Mouse (Mus musculus): ENCODE results near the gene Nbl1. TPM values are rescaled to one million over a fixed set of nuclear protein-coding genes. Genes with fewer than 3 reads are reported as not detected.

The Nbl1 gene
- polyA plus RNA-seq, 1 experiment from 2014 or later, result 80.8 TPM

DNA sequence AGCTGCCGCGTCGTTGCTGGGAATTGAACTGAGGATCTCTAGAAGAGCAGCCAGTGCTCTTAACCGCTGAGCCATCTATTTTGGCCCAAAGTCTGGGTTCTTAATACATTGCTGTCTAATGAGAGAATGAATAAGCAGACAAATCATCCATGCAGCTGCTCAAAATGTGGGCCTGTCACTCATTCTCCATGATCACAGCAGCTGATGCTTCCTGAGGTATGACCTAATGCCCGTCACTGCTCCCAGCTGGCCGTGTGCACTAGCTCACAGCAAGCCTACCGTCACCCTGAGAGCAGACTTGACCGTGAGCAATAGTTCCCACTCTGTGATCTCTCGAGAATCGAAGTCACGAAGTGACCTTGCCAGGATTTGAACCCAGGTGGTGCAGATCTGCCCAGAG lies 13.4 kb downstream of the Nbl1 start:
- Histone ChIP-seq H3K36me3 (replicated peaks) (peaks cover 22% of the 10 kb centered on the region), H3K4me3 (no peak overlapping the region), H3K27ac (replicated peaks) (no peak overlapping the region), H3K27me3 (replicated peaks; ENCODE audit: low read depth, poor library complexity, severe bottlenecking) (peaks cover 48% of the 10 kb centered on the region), H3K4me1 (peaks cover 36% of the 10 kb centered on the region), H3K9me3 (no peaks in the 10 kb centered on the region)
- 82% methylated on average over 11 of the region's 11 CpGs for WGBS
- no peak for DNase-seq (ENCODE audit: low spot score)

DNA sequence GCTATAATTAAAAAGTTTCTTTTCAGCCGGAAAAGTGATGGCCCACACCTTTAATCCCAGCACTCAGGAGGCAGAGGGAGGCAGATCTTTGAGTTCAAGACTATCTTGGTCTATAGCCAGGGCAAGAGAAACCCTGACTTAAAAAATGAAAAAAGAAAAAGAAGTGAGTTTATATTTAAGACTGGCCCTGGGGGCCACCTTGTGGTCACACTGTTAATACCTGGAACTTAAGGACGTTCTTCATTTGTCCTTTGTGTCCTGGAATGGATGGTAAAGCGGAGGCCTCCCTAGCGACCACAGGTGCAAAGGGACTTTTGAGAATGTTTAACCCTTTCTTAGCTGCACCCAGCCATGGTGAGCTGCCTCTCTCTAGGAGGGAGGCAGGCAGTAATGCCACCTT lies 14.1 kb downstream of the Nbl1 start:
- peak; percentile 34 for DNase-seq (ENCODE audit: low spot score)
- H3K4me1 ChIP-seq, result peaks cover 37% of the 10 kb centered on the region
- peaks cover 51% of the 10 kb centered on the region for H3K27me3 ChIP-seq (replicated peaks; ENCODE audit: low read depth, poor library complexity, severe bottlenecking)
- no peak overlapping the region for H3K4me3 ChIP-seq
- 17% methylated on average over 4 of the region's 4 CpGs for WGBS
- no peak overlapping the region for H3K27ac ChIP-seq (replicated peaks)
- H3K9me3 ChIP-seq, result no peaks in the 10 kb centered on the region
- H3K36me3 ChIP-seq (replicated peaks), result peaks cover 18% of the 10 kb centered on the region

DNA sequence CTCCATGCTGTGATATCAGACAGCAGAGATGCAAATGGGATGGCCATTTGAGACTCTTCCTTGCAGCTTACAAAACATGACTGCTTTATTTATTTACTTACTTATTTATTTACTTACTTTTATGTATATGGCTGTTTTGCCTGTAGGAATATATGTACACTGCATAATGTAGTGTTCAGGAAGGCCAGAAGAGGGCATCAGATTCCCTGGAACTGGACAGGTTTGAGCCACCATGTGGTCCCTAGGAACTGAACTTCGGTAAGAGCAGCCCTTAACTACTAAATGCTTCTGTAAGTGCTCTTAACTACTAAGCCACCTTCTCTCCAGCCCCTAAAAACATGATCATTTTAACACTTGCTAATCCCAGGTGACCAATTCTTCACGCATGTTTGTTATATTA lies 14.5 kb downstream of the Nbl1 start:
- Histone ChIP-seq H3K36me3 (replicated peaks) (peaks cover 14% of the 10 kb centered on the region), H3K9me3 (no peaks in the 10 kb centered on the region), H3K27me3 (replicated peaks; ENCODE audit: low read depth, poor library complexity, severe bottlenecking) (peaks cover 55% of the 10 kb centered on the region), H3K4me1 (peaks cover 33% of the 10 kb centered on the region), H3K27ac (replicated peaks) (no peak overlapping the region), H3K4me3 (no peak overlapping the region)
- DNase-seq (ENCODE audit: low spot score), result peak; percentile 40
- whole genome bisulfite sequencing, result 37% methylated on average over 2 of the region's 2 CpGs

DNA sequence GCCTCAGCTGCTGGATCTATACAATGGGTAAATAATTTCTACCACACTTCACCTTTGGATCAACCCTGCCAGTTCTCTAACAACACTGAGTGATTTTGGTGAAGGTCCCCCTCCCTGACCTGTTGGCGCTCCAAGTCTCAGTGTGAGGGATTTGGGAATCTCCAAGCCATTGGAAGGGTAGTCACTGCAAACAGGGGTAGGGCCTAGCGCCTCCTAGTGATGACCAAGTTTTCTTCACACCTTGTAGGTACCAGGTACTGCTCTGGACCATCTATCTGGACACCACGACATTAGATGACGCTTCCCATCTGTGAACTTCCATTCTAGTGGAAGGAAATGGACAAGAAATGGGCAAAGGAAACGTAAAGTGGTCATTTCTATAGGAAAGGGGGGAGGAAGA lies 16.9 kb downstream of the Nbl1 start:
- Histone ChIP-seq H3K4me3 (peak overlapping the region; percentile 71), H3K27ac (replicated peaks) (no peak overlapping the region), H3K27me3 (replicated peaks; ENCODE audit: low read depth, poor library complexity, severe bottlenecking) (peaks cover 73% of the 10 kb centered on the region), H3K4me1 (peaks cover 21% of the 10 kb centered on the region), H3K36me3 (replicated peaks) (no peaks in the 10 kb centered on the region), H3K9me3 (no peaks in the 10 kb centered on the region)
- WGBS, result 16% methylated on average over 5 of the region's 5 CpGs
- no peak for DNase-seq (ENCODE audit: low spot score)

DNA sequence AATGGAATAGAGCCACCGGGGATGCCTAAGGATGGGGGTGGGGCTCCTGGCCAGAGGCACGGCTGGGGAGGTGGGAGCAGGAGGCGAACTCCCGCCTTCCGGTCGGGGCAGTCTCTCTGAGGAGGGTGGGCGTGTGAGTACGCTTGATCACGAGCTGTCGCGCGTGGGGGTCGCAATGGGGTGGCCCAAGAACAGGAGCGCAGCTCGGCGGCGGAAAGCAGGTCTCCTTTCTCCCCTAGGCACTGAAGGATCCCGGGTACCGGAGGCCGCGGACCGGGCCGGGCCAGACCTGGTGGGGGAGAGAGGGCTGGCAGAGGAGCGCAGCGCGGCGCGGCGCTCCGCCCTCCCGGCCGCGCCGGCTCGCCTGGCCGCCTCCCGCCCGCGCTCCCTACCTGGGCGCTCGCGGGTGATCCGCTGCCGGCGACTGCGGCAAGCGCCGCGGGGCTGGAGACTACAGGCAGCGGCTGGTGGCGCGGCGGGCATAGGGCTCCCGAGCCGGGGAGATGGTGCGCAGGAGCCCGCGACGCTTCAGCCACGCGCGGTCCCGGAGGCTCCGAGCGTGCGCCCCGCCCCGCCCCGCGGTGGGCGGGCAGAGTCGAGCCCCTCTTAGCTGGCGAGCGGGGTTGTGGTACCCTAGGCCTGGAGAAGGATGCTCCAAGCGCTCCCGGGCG lies 17.6 kb downstream of the Nbl1 start, which contains the start of gene Htr6:
Htr6 (minus strand) TSS at position 530 of the 671 bp plus-strand sequence.
- H3K4me3 ChIP-seq, result peak within 1 kb of the TSS; percentile 71
- WGBS, result under 1% methylated on average over 77 of the region's 77 CpGs
- peak; percentile 52 for DNase-seq (ENCODE audit: low spot score)
- no peaks in the 10 kb centered on the region for H3K9me3 ChIP-seq
- peaks cover 21% of the 10 kb centered on the region for H3K4me1 ChIP-seq
- H3K27me3 ChIP-seq (replicated peaks; ENCODE audit: low read depth, poor library complexity, severe bottlenecking), result peaks cover 78% of the 10 kb centered on the region
- H3K27ac ChIP-seq (replicated peaks), result peak within 1 kb of the TSS; percentile 65
- H3K36me3 ChIP-seq (replicated peaks), result no peaks in the 10 kb centered on the region

DNA sequence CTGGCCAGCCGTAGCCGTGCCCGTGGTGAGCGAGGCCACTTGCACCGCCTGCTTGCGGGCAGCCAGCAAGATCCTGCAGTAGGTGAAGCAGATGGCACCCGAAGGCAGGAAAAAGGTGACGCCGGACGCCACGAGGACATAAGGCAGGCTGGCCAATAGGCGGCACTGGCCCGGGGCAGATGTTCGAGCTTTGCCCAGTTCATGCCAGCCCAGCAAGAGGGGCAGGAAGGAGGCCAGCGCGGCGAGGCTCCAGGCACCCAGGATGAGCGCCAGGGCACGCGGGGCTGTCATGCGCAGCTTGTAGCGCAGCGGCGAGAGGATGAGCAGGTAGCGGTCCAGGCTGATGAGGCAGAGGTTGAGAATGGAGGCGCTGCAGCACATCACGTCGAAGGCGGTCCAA lies 18.7 kb downstream of the Nbl1 start:
- H3K36me3 ChIP-seq (replicated peaks), result no peaks in the 10 kb centered on the region
- H3K27ac ChIP-seq (replicated peaks), result no peak overlapping the region
- H3K27me3 ChIP-seq (replicated peaks; ENCODE audit: low read depth, poor library complexity, severe bottlenecking), result peaks cover 89% of the 10 kb centered on the region
- no peaks in the 10 kb centered on the region for H3K9me3 ChIP-seq
- DNase-seq (ENCODE audit: low spot score), result peak; percentile 28
- H3K4me3 ChIP-seq, result peak overlapping the region; percentile 71
- H3K4me1 ChIP-seq, result peaks cover 19% of the 10 kb centered on the region
- WGBS, result 20% methylated on average over 29 of the region's 29 CpGs

DNA sequence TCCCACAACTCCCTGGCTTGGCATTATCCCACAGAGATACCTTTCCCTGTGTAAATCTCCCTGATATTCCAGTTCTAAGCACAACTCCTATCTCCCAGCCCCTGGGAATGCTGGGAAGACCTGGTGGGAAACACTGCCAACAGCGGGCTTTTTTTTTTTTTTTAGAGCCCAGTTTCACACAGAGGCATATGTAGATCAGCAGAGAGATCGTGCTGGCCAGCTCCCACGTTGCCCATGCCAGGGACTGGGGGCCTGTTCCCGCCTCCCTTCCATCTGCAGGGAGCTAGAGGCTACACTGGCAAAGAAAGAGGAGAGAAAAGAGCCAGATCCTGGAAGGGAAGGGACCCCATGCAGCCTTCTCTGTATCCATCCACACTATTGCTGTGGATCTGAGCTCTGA lies 24.5 kb downstream of the Nbl1 start:
- H3K4me1 ChIP-seq, result no peaks in the 10 kb centered on the region
- H3K9me3 ChIP-seq, result 0 out of 2 replicates have a peak, but pooled peaks cover 2% of the 10 kb centered on the region
- H3K27ac ChIP-seq (replicated peaks), result no peak overlapping the region
- no peaks in the 10 kb centered on the region for H3K36me3 ChIP-seq (replicated peaks)
- H3K4me3 ChIP-seq, result no peak overlapping the region
- H3K27me3 ChIP-seq (replicated peaks; ENCODE audit: low read depth, poor library complexity, severe bottlenecking), result peaks cover 53% of the 10 kb centered on the region
- 43% methylated on average over 4 of the region's 4 CpGs for WGBS
- DNase-seq (ENCODE audit: low spot score), result no peak

DNA sequence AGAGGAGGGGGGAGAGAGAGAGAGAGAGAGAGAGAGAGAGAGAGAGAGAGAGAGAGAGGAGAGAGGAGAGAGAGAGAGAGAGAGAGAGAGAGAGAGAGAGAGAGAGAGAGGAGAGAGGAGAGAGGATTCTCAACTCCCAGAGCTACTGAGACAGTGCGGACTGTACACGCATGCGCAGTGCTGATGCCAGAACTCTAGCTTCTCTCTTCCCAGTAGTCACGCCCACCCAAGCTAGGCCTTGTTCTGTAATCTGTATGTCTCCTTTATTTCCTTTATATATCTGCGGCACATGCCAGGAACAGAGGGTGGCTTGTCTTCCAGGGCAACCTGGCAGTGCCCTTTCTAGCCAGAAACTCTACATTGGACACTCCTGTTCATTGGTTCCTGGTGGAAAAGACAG lies 28.0 kb downstream of the Nbl1 start:
- Histone ChIP-seq H3K9me3 (0 out of 2 replicates have a peak, but pooled peaks cover 2% of the 10 kb centered on the region), H3K36me3 (replicated peaks) (no peaks in the 10 kb centered on the region), H3K4me1 (no peaks in the 10 kb centered on the region), H3K27ac (replicated peaks) (no peak overlapping the region), H3K4me3 (no peak overlapping the region), H3K27me3 (replicated peaks; ENCODE audit: low read depth, poor library complexity, severe bottlenecking) (peaks cover 20% of the 10 kb centered on the region)
- DNase-seq (ENCODE audit: low spot score), result no peak
- WGBS, result 93% methylated on average over 5 of the region's 5 CpGs

DNA sequence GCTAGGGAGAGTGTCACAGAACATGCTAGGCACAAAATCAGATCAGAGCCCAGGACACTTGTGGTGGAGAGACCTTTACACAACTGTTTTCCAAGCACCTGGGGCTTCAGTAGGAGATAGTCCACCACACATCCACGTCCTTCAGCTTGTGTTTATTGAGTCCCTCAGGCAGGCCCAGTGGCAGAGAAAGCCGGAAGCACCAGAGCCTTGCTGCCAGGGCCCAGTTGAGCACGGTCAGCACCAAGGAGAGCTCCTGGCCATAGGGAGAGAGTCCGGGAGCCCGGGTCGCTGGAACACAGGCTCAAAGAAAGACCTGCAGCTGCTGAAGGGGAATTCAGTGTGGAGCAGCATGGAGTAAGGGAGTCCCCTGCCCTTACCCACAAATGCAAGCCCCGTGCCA lies 33.2 kb downstream of the Nbl1 start:
- DNase-seq (ENCODE audit: low spot score), result peak; percentile 83
- no peak overlapping the region for H3K4me3 ChIP-seq
- H3K9me3 ChIP-seq, result no peaks in the 10 kb centered on the region
- no peak overlapping the region for H3K27ac ChIP-seq (replicated peaks)
- no peaks in the 10 kb centered on the region; the same call in 1 of the 2 replicates for H3K27me3 ChIP-seq (replicated peaks; ENCODE audit: low read depth, poor library complexity, severe bottlenecking)
- H3K36me3 ChIP-seq (replicated peaks), result no peaks in the 10 kb centered on the region
- H3K4me1 ChIP-seq, result peaks cover 4% of the 10 kb centered on the region; the same call in 1 of the 2 replicates
- WGBS, result 4% methylated on average over 7 of the region's 7 CpGs

DNA sequence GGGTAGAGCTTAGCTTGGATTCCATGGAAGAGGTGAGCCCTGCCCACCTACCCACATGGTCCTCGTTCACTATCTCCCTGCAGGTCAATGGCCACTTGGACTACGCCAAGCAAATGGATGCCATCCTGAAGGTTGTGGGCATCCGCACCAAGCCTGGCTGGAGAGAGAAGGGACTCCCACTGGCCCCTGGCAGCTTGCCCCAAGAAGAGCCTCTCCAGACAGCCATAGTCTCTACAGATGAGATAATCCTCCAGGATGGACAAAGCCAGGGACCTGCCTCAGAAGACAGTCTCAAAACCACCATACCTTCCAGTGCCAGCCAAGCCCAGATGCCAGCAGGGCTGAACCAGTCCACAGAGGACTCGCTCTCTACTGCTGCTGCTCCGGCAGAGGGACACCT lies 34.8 kb downstream of the Nbl1 start:
- Histone ChIP-seq H3K36me3 (replicated peaks) (no peaks in the 10 kb centered on the region), H3K9me3 (no peaks in the 10 kb centered on the region), H3K4me3 (no peak overlapping the region), H3K4me1 (peaks cover 9% of the 10 kb centered on the region; the same call in 1 of the 2 replicates), H3K27me3 (replicated peaks; ENCODE audit: low read depth, poor library complexity, severe bottlenecking) (no peaks in the 10 kb centered on the region; the same call in 1 of the 2 replicates), H3K27ac (replicated peaks) (no peak overlapping the region)
- 89% methylated on average over 5 of the region's 5 CpGs for WGBS
- DNase-seq (ENCODE audit: low spot score), result no peak

DNA sequence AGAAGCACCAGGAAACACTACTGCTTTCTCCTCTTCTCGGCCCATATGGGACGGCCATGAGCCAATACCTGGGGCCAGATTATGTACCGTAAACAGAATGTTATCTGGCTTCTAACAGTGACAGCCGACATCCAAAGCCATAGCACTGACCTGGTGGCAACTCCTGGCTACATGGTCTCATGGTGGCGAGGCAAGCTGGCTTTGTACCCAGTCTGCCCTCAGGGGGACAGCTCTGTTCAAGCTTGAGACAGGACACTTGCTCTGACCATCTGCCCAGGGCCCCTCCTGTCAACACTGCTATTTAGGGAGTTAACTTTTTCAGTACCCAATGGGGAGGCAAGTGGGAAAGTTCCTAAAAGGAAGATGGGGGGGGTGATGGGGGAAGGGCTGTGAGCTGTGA lies 35.5 kb downstream of the Nbl1 start:
- Histone ChIP-seq H3K27me3 (replicated peaks; ENCODE audit: low read depth, poor library complexity, severe bottlenecking) (no peaks in the 10 kb centered on the region; the same call in 1 of the 2 replicates), H3K4me3 (no peak overlapping the region), H3K27ac (replicated peaks) (no peak overlapping the region), H3K36me3 (replicated peaks) (no peaks in the 10 kb centered on the region), H3K9me3 (no peaks in the 10 kb centered on the region), H3K4me1 (peaks cover 9% of the 10 kb centered on the region; the same call in 1 of the 2 replicates)
- WGBS, result 76% methylated on average over 5 of the region's 5 CpGs
- DNase-seq (ENCODE audit: low spot score), result no peak

DNA sequence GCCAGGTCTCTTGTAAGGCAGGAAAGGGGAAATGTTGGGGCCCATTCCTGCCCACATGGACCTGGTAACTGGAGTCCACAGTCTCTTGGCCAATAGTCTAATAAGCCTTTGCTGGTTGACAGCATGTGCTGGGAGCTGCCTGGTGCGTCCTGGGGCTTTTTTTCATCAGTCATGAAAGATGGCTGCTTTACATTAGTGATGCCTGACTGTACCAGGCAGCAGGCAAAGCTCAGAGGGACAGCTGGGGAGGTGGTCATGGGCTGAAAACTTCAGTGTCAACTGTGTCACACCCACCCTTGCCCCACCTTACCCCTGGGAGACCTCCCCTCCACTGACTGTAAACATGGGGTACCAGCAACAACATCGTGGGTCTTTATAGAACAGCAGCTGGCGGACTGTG lies 37.0 kb downstream of the Nbl1 start:
- Histone ChIP-seq H3K27ac (replicated peaks) (no peak overlapping the region), H3K4me1 (peaks cover 9% of the 10 kb centered on the region; the same call in 1 of the 2 replicates), H3K9me3 (no peaks in the 10 kb centered on the region), H3K36me3 (replicated peaks) (no peaks in the 10 kb centered on the region), H3K4me3 (no peak overlapping the region), H3K27me3 (replicated peaks; ENCODE audit: low read depth, poor library complexity, severe bottlenecking) (no peaks in the 10 kb centered on the region; the same call in 1 of the 2 replicates)
- no peak for DNase-seq (ENCODE audit: low spot score)
- WGBS, result 75% methylated on average over 3 of the region's 3 CpGs

DNA sequence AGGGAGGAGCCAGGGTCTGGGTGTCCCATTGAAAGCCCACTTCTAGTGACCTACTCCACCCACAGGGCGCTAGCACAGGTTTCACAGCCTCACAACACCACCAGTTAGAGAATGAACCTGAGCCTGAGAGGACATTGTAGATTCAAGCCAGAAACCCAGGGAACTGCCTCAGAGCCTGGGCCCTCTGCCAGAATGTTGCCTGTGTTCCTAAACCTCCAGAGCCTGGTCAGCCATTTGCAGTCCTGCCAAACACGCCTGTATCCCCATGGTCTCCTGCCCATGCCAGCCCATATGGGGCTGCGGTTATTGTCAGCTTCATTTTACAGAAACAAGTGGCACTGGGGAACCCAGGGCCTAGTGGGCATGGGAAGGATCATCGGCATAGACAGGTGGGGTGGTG lies 37.5 kb downstream of the Nbl1 start:
- Histone ChIP-seq H3K4me3 (no peak overlapping the region), H3K9me3 (no peaks in the 10 kb centered on the region), H3K27ac (replicated peaks) (no peak overlapping the region), H3K4me1 (peaks cover 9% of the 10 kb centered on the region; the same call in 1 of the 2 replicates), H3K27me3 (replicated peaks; ENCODE audit: low read depth, poor library complexity, severe bottlenecking) (no peaks in the 10 kb centered on the region; the same call in 1 of the 2 replicates), H3K36me3 (replicated peaks) (no peaks in the 10 kb centered on the region)
- DNase-seq (ENCODE audit: low spot score), result no peak
- 85% methylated on average over 4 of the region's 4 CpGs for WGBS
